Comparison of ENCODE assay signal across 8 mouse cellular contexts in genomic region chr9:23035901-23036610, GRCm38 (mm10).
A peak's percentile ranks its signal among the peaks of the same experiment; 100 is the strongest.
DNase-seq lines count a peak whose midpoint lies in the region; ATAC-seq and TF ChIP-seq lines count a peak whose summit lies in the region.

No protein-coding gene starts in this region.

- 5% methylated on average over 16 of the region's 16 CpGs for WGBS in heart, embryonic 13.5 days
- WGBS in kidney, postnatal 0 days = 6% methylated on average over 16 of the region's 16 CpGs
- 10% methylated on average over 16 of the region's 16 CpGs for WGBS in neural tube, embryonic 13.5 days

- no peak for ATAC-seq in heart, embryonic 13.5 days (ENCODE audit: extremely low read depth, insufficient number of reproducible peaks, low FRiP score, low TSS enrichment)
- ATAC-seq in kidney, postnatal 0 days (replicated peaks; ENCODE audit: low FRiP score, low read depth) = no peak
- ATAC-seq in neural tube, embryonic 13.5 days (ENCODE audit: low read depth) = no peak

- no peak for TF ChIP-seq POLR2A in brain, embryonic 14.5 days (IDR thresholded peaks at IDR 0.05; ENCODE audit: borderline replicate concordance, extremely low read depth, insufficient read depth, insufficient read length, poor library complexity, severe bottlenecking)

- peaks cover 24% of the 10 kb centered on the region; the same call in 1 of the 2 replicates for H3K27me3 ChIP-seq in heart, embryonic 13.5 days (replicated peaks)
- H3K27me3 ChIP-seq in kidney, postnatal 0 days (ENCODE audit: insufficient read depth, low read length) = no peaks in the 10 kb centered on the region
- H3K27me3 ChIP-seq in neural tube, embryonic 13.5 days = peaks cover 15% of the 10 kb centered on the region

- no peaks in the 10 kb centered on the region for H3K36me3 ChIP-seq in heart, embryonic 13.5 days
- no peaks in the 10 kb centered on the region for H3K36me3 ChIP-seq in kidney, postnatal 0 days (ENCODE audit: insufficient read depth, low read length)
- H3K36me3 ChIP-seq in neural tube, embryonic 13.5 days = no peaks in the 10 kb centered on the region

- DNase-seq in brain, embryonic 14.5 days (ENCODE audit: low read depth) = peak; percentile 41
- peak; percentile 26 for DNase-seq in cerebellum, adult 9-11 months
- peak; percentile 34 for DNase-seq in kidney, postnatal 0 days (ENCODE audit: low spot score)
- DNase-seq in thymus, postnatal 14 days = no peak
- DNase-seq in MN1 (ENCODE audit: low spot score) = no peak
- DNase-seq in spleen, adult 18-20 months = no peak

- peak overlapping the region; percentile 48 for H3K4me3 ChIP-seq in heart, embryonic 13.5 days
- H3K4me3 ChIP-seq in kidney, postnatal 0 days (replicated peaks; ENCODE audit: low read depth, low read length) = peak overlapping the region; percentile 6; the same call in 1 of the 2 replicates
- H3K4me3 ChIP-seq in neural tube, embryonic 13.5 days = no peak overlapping the region

- peaks cover 28% of the 10 kb centered on the region for H3K4me1 ChIP-seq in heart, embryonic 13.5 days
- H3K4me1 ChIP-seq in kidney, postnatal 0 days (replicated peaks; ENCODE audit: insufficient read depth, low read length) = peaks cover 17% of the 10 kb centered on the region
- H3K4me1 ChIP-seq in neural tube, embryonic 13.5 days (replicated peaks) = peaks cover 47% of the 10 kb centered on the region

- peak overlapping the region; percentile 76 for H3K4me2 ChIP-seq in heart, embryonic 13.5 days
- H3K4me2 ChIP-seq in kidney, postnatal 0 days (ENCODE audit: low read length) = peak overlapping the region; percentile 46
- peak overlapping the region; percentile 43 for H3K4me2 ChIP-seq in neural tube, embryonic 13.5 days

- H3K27ac ChIP-seq in heart, embryonic 13.5 days (replicated peaks) = no peak overlapping the region
- peak overlapping the region; percentile 44; the same call in 1 of the 2 replicates for H3K27ac ChIP-seq in kidney, postnatal 0 days
- H3K27ac ChIP-seq in neural tube, embryonic 13.5 days (replicated peaks) = no peak overlapping the region

- TF ChIP-seq CTCF in brain, embryonic 14.5 days (IDR thresholded peaks at IDR 0.05; ENCODE audit: borderline replicate concordance, extremely low read depth, insufficient read depth, insufficient read length) = no peak
- no peak for TF ChIP-seq CTCF in kidney, postnatal 0 days (IDR thresholded peaks at IDR 0.05; ENCODE audit: low read depth)

- no peaks in the 10 kb centered on the region for H3K9me3 ChIP-seq in heart, embryonic 13.5 days
- H3K9me3 ChIP-seq in kidney, postnatal 0 days (replicated peaks; ENCODE audit: low read length) = no peaks in the 10 kb centered on the region
- H3K9me3 ChIP-seq in neural tube, embryonic 13.5 days = no peaks in the 10 kb centered on the region

- H3K9ac ChIP-seq in heart, embryonic 13.5 days = peak overlapping the region; percentile 72
- peak overlapping the region; percentile 2; the same call in 1 of the 2 replicates for H3K9ac ChIP-seq in kidney, postnatal 0 days (ENCODE audit: low read depth, low read length)
- H3K9ac ChIP-seq in neural tube, embryonic 13.5 days = peak overlapping the region; percentile 34

Comparison
In these comparisons a context has a peak if more than half of its experiments do, and no peak if none do; other contexts are left out.
1. DNase-seq: peak in brain, embryonic 14.5 days (single experiment), cerebellum, adult 9-11 months (single experiment) and kidney, postnatal 0 days (single experiment); none in thymus, postnatal 14 days (single experiment), MN1 (single experiment) and spleen, adult 18-20 months (0 of 2).
2. H3K9ac ChIP-seq: peak in every context shown above with its lines; median percentile 72 in heart, embryonic 13.5 days; 34 in neural tube, embryonic 13.5 days; 2 in kidney, postnatal 0 days.
3. Peak in every context shown above with its lines, with median percentiles within 50 percentile points of each other: H3K4me2 ChIP-seq.